Mouse (Mus musculus) spleen, postnatal 4 days (tissue): ENCODE results near the gene Hils1.
A peak's percentile ranks its signal among the peaks of the same experiment; 100 is the strongest.

Source experiments
- DNase-seq, 2 experiments: peaks; one replicate each; pipeline ENCODE4 v3.0.0; 2022; ENCODE audit warnings: low spot score in 2 of 2

Gene Hils1

GRCm38 (mm10) chr11:94967419-94967818 lies at the start of gene Hils1:
Gene Hils1, plus strand, starts transcription at chr11:94967593.
- no peak for DNase-seq

- no peak for DNase-seq
Observed at GRCm38 (mm10) chr11:94917717-94918116, 49.7 kb upstream of the Hils1 start.

- DNase-seq = no peak
Observed at GRCm38 (mm10) chr11:94920996-94921401, 46.4 kb upstream of the Hils1 start.

DNA sequence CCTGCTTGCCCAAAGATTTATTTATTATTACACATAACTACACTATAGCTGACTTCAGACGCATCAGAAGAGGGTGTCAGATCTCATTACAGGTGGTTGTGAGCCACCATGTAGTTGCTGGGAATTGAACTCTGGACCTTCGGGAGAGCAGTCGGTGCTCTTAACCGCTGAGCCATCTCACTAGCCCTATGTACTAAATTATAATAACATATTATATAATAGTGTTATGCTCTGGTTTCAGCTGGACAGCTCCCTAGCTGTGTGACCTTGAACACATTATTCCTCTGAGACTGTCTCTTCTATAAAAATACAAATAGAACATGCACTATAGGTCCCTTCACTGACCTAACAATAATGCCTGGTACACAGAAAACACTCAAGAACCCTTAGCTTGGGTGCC lies 42.4 kb upstream of the Hils1 start:
- DNase-seq = no peak

GRCm38 (mm10) chr11:94926431-94926830 lies 41.0 kb upstream of the Hils1 start:
- no peak for DNase-seq

- no peak for DNase-seq
Observed at GRCm38 (mm10) chr11:94927771-94928291, 39.6 kb upstream of the Hils1 start.

GRCm38 (mm10) chr11:94928820-94929219 lies 38.6 kb upstream of the Hils1 start:
- peak in 1 of 2 experiments; percentile 46 for DNase-seq

GRCm38 (mm10) chr11:94929599-94929998 lies 37.8 kb upstream of the Hils1 start:
- DNase-seq = no peak

- no peak for DNase-seq
Observed at GRCm38 (mm10) chr11:94930151-94930550, 37.2 kb upstream of the Hils1 start.

DNA sequence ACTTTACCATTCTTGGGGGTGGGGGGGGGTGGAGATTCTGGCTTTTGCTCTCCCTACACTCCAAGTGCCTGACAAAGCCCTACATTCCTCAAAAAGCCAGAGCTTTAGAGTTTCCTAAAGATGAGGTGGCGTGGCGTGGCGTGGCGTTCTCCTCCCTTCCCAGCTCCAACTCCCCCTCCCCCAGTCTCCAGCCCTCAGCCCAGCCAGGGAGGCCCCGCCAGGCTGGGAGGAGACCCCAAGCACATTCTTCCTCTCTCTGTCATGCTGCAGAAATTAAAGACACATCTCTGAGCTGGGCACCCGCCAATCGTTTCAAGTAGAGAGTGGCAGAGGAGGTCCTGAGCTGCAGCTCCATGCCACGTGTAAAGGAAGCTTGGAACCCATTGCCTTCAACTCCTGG lies 33.8 kb upstream of the Hils1 start:
- no peak for DNase-seq

DNA sequence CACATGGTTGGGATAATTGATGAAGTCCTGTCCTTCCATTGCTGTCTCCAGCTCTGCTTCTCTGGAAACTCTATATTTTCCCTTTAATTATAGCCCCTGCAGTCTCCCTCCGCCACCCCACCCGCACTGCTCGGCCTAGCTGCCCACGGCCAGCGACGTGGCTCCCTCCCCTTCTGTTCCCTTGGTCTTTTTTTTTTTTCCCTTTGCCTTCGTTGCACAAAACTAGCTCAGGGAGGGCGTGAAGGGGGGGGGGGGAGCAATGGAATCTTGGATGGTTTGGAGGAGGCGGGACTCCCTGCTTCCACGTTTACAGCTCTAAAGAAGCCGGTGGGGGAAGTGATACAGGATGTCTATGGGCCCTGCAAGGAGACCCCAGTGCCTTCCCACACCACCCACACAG lies 32.9 kb upstream of the Hils1 start:
- DNase-seq = no peak

DNA sequence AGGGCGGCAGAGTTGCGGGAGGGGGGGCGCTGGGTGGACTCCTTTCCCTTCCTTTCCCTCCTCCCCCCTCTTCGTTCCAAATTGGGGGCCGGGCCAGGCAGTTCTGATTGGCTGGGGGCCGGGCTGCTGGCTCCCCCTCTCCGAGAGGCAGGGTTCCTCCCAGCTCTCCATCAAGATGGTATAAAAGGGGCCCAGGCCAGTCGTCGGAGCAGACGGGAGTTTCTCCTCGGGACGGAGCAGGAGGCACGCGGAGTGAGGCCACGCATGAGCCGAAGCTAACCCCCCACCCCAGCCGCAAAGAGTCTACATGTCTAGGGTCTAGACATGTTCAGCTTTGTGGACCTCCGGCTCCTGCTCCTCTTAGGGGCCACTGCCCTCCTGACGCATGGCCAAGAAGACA lies 31.3 kb upstream of the Hils1 start, which contains the start of gene Col1a1:
Gene Col1a1 (plus strand): TSS at position 180 of the 400 bp plus-strand sequence.
- no peak for DNase-seq

DNA sequence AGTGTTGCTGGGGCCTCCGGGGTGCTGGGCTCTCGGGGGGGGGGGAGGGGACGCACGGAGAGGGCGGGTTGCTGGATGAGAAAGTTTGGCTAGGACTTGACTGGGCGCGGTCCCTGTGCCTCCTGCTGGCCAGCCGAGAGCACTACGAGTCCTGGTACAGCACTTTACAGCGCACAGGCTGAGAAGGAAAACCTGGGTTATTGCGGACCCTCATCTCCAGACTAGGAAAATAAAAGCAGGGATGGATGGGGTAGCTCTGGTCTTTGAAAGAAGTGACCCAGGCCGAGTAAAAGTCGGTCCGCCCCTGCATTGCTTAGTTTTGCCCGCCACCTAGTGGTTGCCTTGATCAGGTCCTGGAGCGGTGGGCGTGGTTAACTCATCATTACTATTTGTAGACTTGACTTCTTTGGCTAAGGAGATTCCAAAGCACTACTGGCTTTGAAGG lies 30.5 kb upstream of the Hils1 start:
- DNase-seq = peak; percentile 71 to 88

DNA sequence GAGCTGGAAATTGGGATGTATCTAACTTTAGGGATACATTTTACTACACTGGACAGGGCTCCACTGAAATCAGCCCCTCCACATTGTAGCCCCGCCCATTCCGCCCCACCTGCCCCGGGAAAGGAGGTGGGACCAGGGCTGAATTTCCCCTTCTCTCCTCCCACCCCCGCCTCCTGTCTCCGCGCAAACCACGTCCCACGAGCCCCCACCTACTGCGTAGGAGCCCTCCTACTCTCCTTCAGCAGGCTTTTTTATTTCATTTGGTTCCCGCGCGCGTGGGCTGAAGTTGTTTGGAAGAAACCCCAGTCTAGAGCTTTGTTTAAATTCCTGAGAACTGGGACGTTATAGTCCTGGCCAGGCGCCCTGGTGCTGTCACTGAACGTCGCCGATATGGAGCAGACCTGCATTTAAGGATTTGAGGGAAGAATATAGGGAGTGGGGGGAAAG lies 30.0 kb upstream of the Hils1 start:
- no peak for DNase-seq

DNA sequence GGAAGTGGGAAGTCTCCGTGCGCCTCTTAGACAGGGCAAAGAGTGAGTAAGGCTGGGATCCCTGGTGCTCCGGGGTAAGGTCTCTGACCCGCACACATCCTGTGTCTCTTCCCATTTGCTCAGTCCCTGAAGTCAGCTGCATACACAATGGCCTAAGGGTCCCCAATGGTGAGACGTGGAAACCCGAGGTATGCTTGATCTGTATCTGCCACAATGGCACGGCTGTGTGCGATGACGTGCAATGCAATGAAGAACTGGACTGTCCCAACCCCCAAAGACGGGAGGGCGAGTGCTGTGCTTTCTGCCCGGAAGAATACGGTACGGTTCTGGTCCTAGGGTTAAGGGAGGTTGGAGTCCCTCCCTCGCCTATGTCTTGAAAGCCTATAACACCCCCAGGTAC lies 29.6 kb upstream of the Hils1 start:
- no peak for DNase-seq

DNA sequence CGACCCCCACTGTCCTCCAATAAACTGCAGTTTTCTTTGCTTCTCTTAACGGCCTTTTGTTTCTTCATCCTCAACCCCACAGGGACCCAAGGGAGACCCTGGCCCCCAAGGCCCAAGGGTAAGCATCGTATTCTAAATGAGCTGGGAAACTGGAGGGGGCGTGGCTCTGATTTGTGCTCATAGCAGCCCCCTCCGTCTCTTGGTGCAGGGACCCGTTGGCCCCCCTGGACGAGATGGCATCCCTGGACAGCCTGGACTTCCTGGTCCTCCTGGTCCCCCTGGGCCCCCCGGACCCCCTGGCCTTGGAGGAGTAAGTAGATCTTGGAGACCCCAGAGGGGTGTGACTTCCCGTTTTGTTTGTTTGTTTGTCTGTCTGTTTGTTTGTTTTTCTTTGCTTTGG lies 29.1 kb upstream of the Hils1 start:
- DNase-seq = no peak

GRCm38 (mm10) chr11:94939280-94939679 lies 28.1 kb upstream of the Hils1 start:
- DNase-seq = peak; percentile 50 to 84

DNA sequence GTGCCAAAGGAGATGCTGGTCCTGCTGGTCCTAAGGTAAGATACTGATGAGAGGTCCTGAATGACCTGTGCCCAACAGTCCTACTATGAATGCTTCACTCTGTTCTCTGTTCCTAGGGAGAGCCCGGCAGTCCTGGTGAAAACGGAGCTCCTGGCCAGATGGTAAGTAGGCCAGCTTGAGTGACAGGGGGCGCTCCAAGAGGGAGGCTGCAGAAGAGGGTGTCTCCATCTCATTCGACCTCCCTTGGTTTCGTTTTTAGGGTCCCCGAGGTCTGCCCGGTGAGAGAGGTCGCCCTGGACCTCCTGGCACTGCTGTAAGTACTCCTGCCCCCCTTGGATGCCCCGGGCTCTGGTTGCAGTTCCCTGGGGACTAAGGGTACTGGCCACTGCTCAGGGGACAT lies 26.3 kb upstream of the Hils1 start:
- DNase-seq = peak in 1 of 2 experiments; percentile 54

DNA sequence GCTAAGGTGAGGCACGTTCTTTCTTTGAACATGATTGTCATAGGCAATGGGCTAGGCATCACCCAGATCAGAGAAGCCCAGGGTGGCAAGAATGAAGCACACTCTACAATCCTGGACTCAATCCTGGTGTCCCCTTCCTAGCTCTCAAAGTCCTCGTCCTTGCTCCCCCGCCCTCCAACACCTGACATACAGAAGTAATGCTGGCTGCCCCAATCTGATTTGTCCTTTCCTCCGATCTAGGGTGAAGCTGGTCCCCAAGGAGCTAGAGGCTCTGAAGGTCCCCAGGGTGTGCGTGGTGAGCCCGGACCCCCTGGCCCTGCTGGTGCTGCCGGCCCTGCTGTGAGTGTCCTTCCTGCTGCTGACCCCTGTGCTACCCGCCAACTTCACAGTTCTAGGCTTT lies 25.6 kb upstream of the Hils1 start:
- DNase-seq = peak in 1 of 2 experiments; percentile 62

- DNase-seq = peak; percentile 41 to 81
Observed at GRCm38 (mm10) chr11:94942282-94943023, 24.9 kb upstream of the Hils1 start.

- DNase-seq = peak in 1 of 2 experiments; percentile 56
Observed at GRCm38 (mm10) chr11:94943054-94943453, 24.3 kb upstream of the Hils1 start.

GRCm38 (mm10) chr11:94944295-94944694 lies 23.1 kb upstream of the Hils1 start:
- DNase-seq = peak in 1 of 2 experiments; percentile 59

- DNase-seq = no peak
Observed at GRCm38 (mm10) chr11:94945236-94945635, 22.2 kb upstream of the Hils1 start.
